Comparison of ENCODE assay signal across 8 mouse cellular contexts in genomic region chr9:103230151-103230951, GRCm38 (mm10). TPM values are rescaled to one million over a fixed set of nuclear protein-coding genes. Genes with fewer than 3 reads are reported as not detected.
DNase-seq lines count a peak whose midpoint lies in the region; ATAC-seq lines count a peak whose summit lies in the region.

Gene Gm20425 (minus strand): TSS chr9:103230307.
Gene Trf (minus strand): TSS chr9:103230444.

- peaks cover 22% of the 10 kb centered on the region for H3K4me1 ChIP-seq in limb, embryonic 10.5 days
- peaks cover 16% of the 10 kb centered on the region for H3K4me1 ChIP-seq in midbrain, embryonic 10.5 days

- H3K36me3 ChIP-seq in limb, embryonic 10.5 days, result no peaks in the 10 kb centered on the region
- no peaks in the 10 kb centered on the region for H3K36me3 ChIP-seq in midbrain, embryonic 10.5 days

- DNase-seq in CD4-positive, CD25-positive, alpha-beta regulatory T cell, adult 2 months (ENCODE audit: low read depth, low spot score), result peak; percentile 22
- DNase-seq in embryo, embryonic 11 days, result peak; percentile 44
- peak; percentile 58 to 65 for DNase-seq in heart, adult 9 months (ENCODE audit: low spot score in 2 of 2)
- DNase-seq in kidney, adult 8-10 months, result peak; percentile 32 to 47
- no peak for DNase-seq in limb, embryonic 10.5 days (ENCODE audit: low spot score)
- peak; percentile 24 for DNase-seq in midbrain, embryonic 10.5 days (ENCODE audit: low spot score)
- DNase-seq in spleen, postnatal 36 days (ENCODE audit: low spot score in 2 of 2), result peak; percentile 17 to 45

- WGBS in limb, embryonic 10.5 days, result 56% methylated on average over 29 of the region's 29 CpGs
- 56% methylated on average over 29 of the region's 29 CpGs for WGBS in midbrain, embryonic 10.5 days

- no peaks in the 10 kb centered on the region for H3K27me3 ChIP-seq in limb, embryonic 10.5 days (ENCODE audit: low read depth, poor library complexity, severe bottlenecking)
- no peaks in the 10 kb centered on the region for H3K27me3 ChIP-seq in midbrain, embryonic 10.5 days (ENCODE audit: low read depth, poor library complexity, severe bottlenecking)

- H3K9me3 ChIP-seq in limb, embryonic 10.5 days (replicated peaks), result no peaks in the 10 kb centered on the region
- no peaks in the 10 kb centered on the region for H3K9me3 ChIP-seq in midbrain, embryonic 10.5 days (replicated peaks)

- 0 out of 2 replicates have a peak within 1 kb of the TSS, but pooled peaks have one; percentile 6 for H3K4me3 ChIP-seq in limb, embryonic 10.5 days
- peak within 1 kb of the TSS; percentile 28; the same call in 1 of the 2 replicates for H3K4me3 ChIP-seq in midbrain, embryonic 10.5 days

- H3K27ac ChIP-seq in limb, embryonic 10.5 days, result peak within 1 kb of the TSS; percentile 76
- H3K27ac ChIP-seq in midbrain, embryonic 10.5 days (replicated peaks), result peak within 1 kb of the TSS; percentile 72

- no peak for ATAC-seq in CD4-positive, CD25-positive, alpha-beta regulatory T cell, adult 4 months

RNA-seq across cellular contexts. Expression of gene Gm20425, which starts in this region (rescaled TPM):
- polyA plus RNA-seq in CD4-positive, CD25-positive, alpha-beta regulatory T cell, adult 4 months (2017; shearing (Covaris generic)), result 1 to 10 TPM; 1.5 to 4.2 TPM
- not detected in 2 replicates for polyA plus RNA-seq in limb, embryonic 10.5 days (2016; fragmentation: Nextera tagmentation; extraction: Ambion mirVana)
- polyA plus RNA-seq in midbrain, embryonic 10.5 days (2016; fragmentation: Nextera tagmentation; extraction: Ambion mirVana), result 0.75 TPM in 1 of 2 replicates, not detected in the other

RNA-seq across cellular contexts. Expression of gene Trf, which starts in this region (rescaled TPM):
- 1 to 10 TPM; 3.0 to 5.8 TPM for polyA plus RNA-seq in CD4-positive, CD25-positive, alpha-beta regulatory T cell, adult 4 months (2017; shearing (Covaris generic))
- 9.3 and 10.5 TPM in 2 replicates for polyA plus RNA-seq in limb, embryonic 10.5 days (2016; fragmentation: Nextera tagmentation; extraction: Ambion mirVana)
- 14.6 and 20.6 TPM in 2 replicates for polyA plus RNA-seq in midbrain, embryonic 10.5 days (2016; fragmentation: Nextera tagmentation; extraction: Ambion mirVana)
